8 mouse cellular contexts compared by ENCODE assay signal in the genomic region with DNA sequence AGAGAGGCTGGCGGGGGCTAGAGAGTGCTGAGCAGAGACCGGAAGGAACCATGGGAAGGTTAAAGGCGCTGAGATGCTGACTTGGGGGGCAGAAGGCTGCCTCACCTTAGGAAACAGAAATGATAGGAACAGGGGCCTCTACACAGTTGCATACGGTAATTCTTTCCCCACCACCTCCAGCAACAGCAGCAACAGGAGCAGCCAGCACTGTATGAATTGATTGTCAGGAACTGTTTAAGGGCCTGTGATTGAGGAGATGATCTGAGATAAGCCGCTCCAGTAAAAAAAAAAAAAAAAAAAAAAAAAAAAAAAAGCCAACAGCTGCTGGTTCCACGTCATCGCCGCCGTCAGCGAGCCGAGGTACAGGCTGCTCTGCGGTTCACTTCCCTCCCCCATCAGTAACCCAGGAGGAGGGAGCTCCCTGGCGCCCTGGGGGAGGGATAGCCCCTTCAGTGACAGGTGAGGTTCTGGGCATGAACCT.
DNase-seq lines count a peak whose midpoint lies in the region; ATAC-seq lines count a peak whose summit lies in the region.

No protein-coding gene starts in this region.

- ATAC-seq in kidney, embryonic 14.5 days (ENCODE audit: low FRiP score, low TSS enrichment), result peak; percentile 64
- ATAC-seq in limb, embryonic 11.5 days (ENCODE audit: insufficient number of reproducible peaks, low FRiP score, low TSS enrichment, low read depth), result peak; percentile 64; the same call in 1 of the 2 replicates
- ATAC-seq in midbrain, embryonic 13.5 days, result peak; percentile 72
- ATAC-seq in stomach, embryonic 15.5 days (ENCODE audit: insufficient read depth, low FRiP score, low read depth), result peak; percentile 48; the same call in 1 of the 2 replicates

- H3K4me3 ChIP-seq in kidney, embryonic 14.5 days (ENCODE audit: low read length), result peak overlapping the region; percentile 13; the same call in 1 of the 2 replicates
- peak overlapping the region; percentile 16; the same call in 1 of the 2 replicates for H3K4me3 ChIP-seq in limb, embryonic 11.5 days (ENCODE audit: low read depth, low read length)
- H3K4me3 ChIP-seq in midbrain, embryonic 13.5 days (replicated peaks), result peak overlapping the region; percentile 29
- H3K4me3 ChIP-seq in stomach, embryonic 15.5 days (replicated peaks), result peak overlapping the region; percentile 11

- H3K4me2 ChIP-seq in kidney, embryonic 14.5 days (replicated peaks; ENCODE audit: low read depth, low read length), result peak overlapping the region; percentile 40
- peak overlapping the region; percentile 48 for H3K4me2 ChIP-seq in limb, embryonic 11.5 days (ENCODE audit: low read depth, severe bottlenecking)
- H3K4me2 ChIP-seq in midbrain, embryonic 13.5 days (replicated peaks), result peak overlapping the region; percentile 57
- H3K4me2 ChIP-seq in stomach, embryonic 15.5 days, result peak overlapping the region; percentile 49

- peak overlapping the region; percentile 7; the same call in 1 of the 2 replicates for H3K9ac ChIP-seq in kidney, embryonic 14.5 days (ENCODE audit: low read depth, low read length)
- H3K9ac ChIP-seq in limb, embryonic 11.5 days (ENCODE audit: low read length), result no peak overlapping the region
- peak overlapping the region; percentile 44; the same call in 1 of the 2 replicates for H3K9ac ChIP-seq in midbrain, embryonic 13.5 days (replicated peaks)
- H3K9ac ChIP-seq in stomach, embryonic 15.5 days, result no peak overlapping the region

- DNase-seq in kidney, adult 11 months, result no peak
- peak; percentile 53 for DNase-seq in embryo, embryonic 10.5 days (ENCODE audit: low spot score)
- DNase-seq in induced T-regulatory cell, adult 2 months (ENCODE audit: low read depth), result peak; percentile 86
- DNase-seq in limb, embryonic 11.5 days (ENCODE audit: low spot score), result peak; percentile 50
- DNase-seq in ovary, adult 18-20 months (ENCODE audit: low spot score), result no peak

- H3K27me3 ChIP-seq in kidney, embryonic 14.5 days (ENCODE audit: control insufficient read depth, insufficient read depth, low read length), result peaks cover 9% of the 10 kb centered on the region
- peaks cover 12% of the 10 kb centered on the region; the same call in 1 of the 2 replicates for H3K27me3 ChIP-seq in limb, embryonic 11.5 days (ENCODE audit: control insufficient read depth, insufficient read depth, low read length)
- peaks cover 65% of the 10 kb centered on the region for H3K27me3 ChIP-seq in midbrain, embryonic 13.5 days
- H3K27me3 ChIP-seq in stomach, embryonic 15.5 days (replicated peaks), result 0 out of 2 replicates have a peak, but pooled peaks cover 4% of the 10 kb centered on the region

- H3K4me1 ChIP-seq in kidney, embryonic 14.5 days (ENCODE audit: control insufficient read depth, insufficient read depth, low read length), result peaks cover 7% of the 10 kb centered on the region; the same call in 1 of the 2 replicates
- peaks cover 13% of the 10 kb centered on the region for H3K4me1 ChIP-seq in limb, embryonic 11.5 days (ENCODE audit: control insufficient read depth, insufficient read depth, low read length)
- peaks cover 20% of the 10 kb centered on the region for H3K4me1 ChIP-seq in midbrain, embryonic 13.5 days (replicated peaks)
- peaks cover 12% of the 10 kb centered on the region; the same call in 1 of the 2 replicates for H3K4me1 ChIP-seq in stomach, embryonic 15.5 days

- H3K36me3 ChIP-seq in kidney, embryonic 14.5 days (ENCODE audit: control insufficient read depth, insufficient read depth, low read length), result no peaks in the 10 kb centered on the region
- no peaks in the 10 kb centered on the region for H3K36me3 ChIP-seq in limb, embryonic 11.5 days (ENCODE audit: control insufficient read depth, insufficient read depth, low read length)
- H3K36me3 ChIP-seq in midbrain, embryonic 13.5 days, result no peaks in the 10 kb centered on the region
- no peaks in the 10 kb centered on the region for H3K36me3 ChIP-seq in stomach, embryonic 15.5 days

- WGBS in kidney, embryonic 14.5 days, result 1% methylated on average over 12 of the region's 13 CpGs
- 0% methylated on average over 13 of the region's 13 CpGs for WGBS in limb, embryonic 11.5 days
- 2% methylated on average over 13 of the region's 13 CpGs for WGBS in midbrain, embryonic 13.5 days
- WGBS in stomach, embryonic 15.5 days, result 1% methylated on average over 13 of the region's 13 CpGs

- H3K9me3 ChIP-seq in kidney, embryonic 14.5 days (ENCODE audit: control insufficient read depth, low read length), result no peaks in the 10 kb centered on the region
- no peaks in the 10 kb centered on the region for H3K9me3 ChIP-seq in limb, embryonic 11.5 days (ENCODE audit: control insufficient read depth, low read length)
- H3K9me3 ChIP-seq in midbrain, embryonic 13.5 days, result no peaks in the 10 kb centered on the region
- no peaks in the 10 kb centered on the region for H3K9me3 ChIP-seq in stomach, embryonic 15.5 days

- H3K27ac ChIP-seq in kidney, embryonic 14.5 days (ENCODE audit: low read depth, low read length), result no peak overlapping the region
- no peak overlapping the region for H3K27ac ChIP-seq in limb, embryonic 11.5 days (replicated peaks; ENCODE audit: low read depth, low read length)
- peak overlapping the region; percentile 51 for H3K27ac ChIP-seq in midbrain, embryonic 13.5 days
- no peak overlapping the region for H3K27ac ChIP-seq in stomach, embryonic 15.5 days

Comparison
In these comparisons a context has a peak if more than half of its experiments do, and no peak if none do; other contexts are left out.
1. H3K9ac ChIP-seq: peak in kidney, embryonic 14.5 days (single experiment) and midbrain, embryonic 13.5 days (single experiment); none in limb, embryonic 11.5 days (single experiment) and stomach, embryonic 15.5 days (single experiment).
2. DNase-seq: peak in embryo, embryonic 10.5 days (single experiment), induced T-regulatory cell, adult 2 months (single experiment) and limb, embryonic 11.5 days (single experiment); none in kidney, adult 11 months (single experiment) and ovary, adult 18-20 months (single experiment).
3. Peak in every context shown above with its lines, with median percentiles within 50 percentile points of each other: ATAC-seq, H3K4me2 ChIP-seq and H3K4me3 ChIP-seq.